In the genomic region with DNA sequence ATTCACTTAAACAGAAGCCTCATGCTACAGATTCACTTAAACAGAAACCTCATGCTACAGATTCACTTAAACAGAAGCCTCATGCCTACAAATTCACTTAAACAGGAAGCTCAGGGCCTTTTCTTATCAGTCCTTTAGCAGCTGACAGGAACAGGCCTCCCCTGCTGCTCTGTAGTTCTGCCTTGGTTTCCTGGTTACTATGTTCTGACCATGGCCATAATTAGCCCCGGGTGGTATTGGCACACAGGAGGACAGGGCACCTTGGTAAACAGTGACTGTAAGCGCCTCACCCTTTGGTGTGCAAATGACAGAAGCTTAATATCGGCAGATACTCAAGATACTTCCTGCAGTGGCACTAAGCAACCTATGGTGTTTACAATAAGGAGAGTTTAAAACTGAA, we compare ENCODE assay signal across 13 mouse cellular contexts. TPM values are rescaled to one million over a fixed set of nuclear protein-coding genes. Genes with fewer than 3 reads are reported as not detected.
DNase-seq lines count a peak whose midpoint lies in the region; ATAC-seq and TF ChIP-seq lines count a peak whose summit lies in the region.
"Had no signal": no experiment of that assay in that cellular context is flagged by ENCODE, and none has a peak within 500 bp of the region (broad histone marks: within the 10 kb centered on the region; RNA-seq: fewer than 3 reads in every experiment).

No protein-coding gene starts in this region.

- H3K9ac ChIP-seq in liver, adult 2 months (ENCODE audit: low read depth, low read length): no peak overlapping the region
- H3K9ac ChIP-seq: hindbrain, embryonic 15.5 days had no signal

- 15% methylated on average over 3 of the region's 3 CpGs for WGBS in liver, adult 2 months
- WGBS in small intestine, adult 2 months: 20% methylated on average over 3 of the region's 3 CpGs

- no peak for TF ChIP-seq POLR2A in liver, adult 2 months (IDR thresholded peaks at IDR 0.05; ENCODE audit: extremely low read depth, insufficient read depth, low read length)
- TF ChIP-seq POLR2A in small intestine, adult 2 months (IDR thresholded peaks at IDR 0.05; ENCODE audit: low read depth, low read length): no peak

- H3K36me3 ChIP-seq in liver, adult 2 months (ENCODE audit: control insufficient read depth, insufficient read depth, low read length): 0 out of 2 replicates have a peak, but pooled peaks cover 1% of the 10 kb centered on the region
- no peaks in the 10 kb centered on the region for H3K36me3 ChIP-seq in small intestine, adult 2 months (ENCODE audit: control insufficient read depth, insufficient read depth, low read length)
- H3K36me3 ChIP-seq: hindbrain, embryonic 15.5 days had no signal

- no peaks in the 10 kb centered on the region for H3K27me3 ChIP-seq in liver, adult 2 months (ENCODE audit: control insufficient read depth, insufficient read depth, low read length)
- H3K27me3 ChIP-seq in small intestine, adult 2 months (ENCODE audit: control insufficient read depth, insufficient read depth, low read length): no peaks in the 10 kb centered on the region
- H3K27me3 ChIP-seq: hindbrain, embryonic 15.5 days had no signal

- TF ChIP-seq CTCF in liver, adult 2 months (IDR thresholded peaks at IDR 0.05; ENCODE audit: low read depth, low read length): no peak
- TF ChIP-seq CTCF in small intestine, adult 2 months (IDR thresholded peaks at IDR 0.05; ENCODE audit: extremely low read depth, insufficient read length, insufficient replicate concordance, low read depth, low read length): no peak

- peak; percentile 25 for DNase-seq in liver, adult 2 months (ENCODE audit: extremely low read depth, low read depth, low spot score)
- no peak for DNase-seq in liver
- DNase-seq in gastrocnemius, postnatal 10 days: no peak
- DNase-seq in gastrocnemius, postnatal 25 days: no peak
- no peak for DNase-seq in frontal cortex, postnatal 10 days (ENCODE audit: low spot score in 2 of 2)
- DNase-seq: cerebellum, adult 11 months; right cerebral cortex, adult 18-20 months; thymus, postnatal 25 days had no signal

- no peak overlapping the region for H3K27ac ChIP-seq in liver, adult 2 months (replicated peaks; ENCODE audit: insufficient read depth, low read depth, low read length)
- peak overlapping the region; percentile 49 for H3K27ac ChIP-seq in small intestine, adult 2 months (ENCODE audit: insufficient read depth, low read depth, low read length)
- H3K27ac ChIP-seq: hindbrain, embryonic 15.5 days; limb, embryonic 10.5 days had no signal

- H3K4me1 ChIP-seq in liver, adult 2 months (ENCODE audit: control insufficient read depth, insufficient read depth, low read length): peaks cover 16% of the 10 kb centered on the region
- peaks cover 13% of the 10 kb centered on the region; the same call in 1 of the 2 replicates for H3K4me1 ChIP-seq in small intestine, adult 2 months (ENCODE audit: control insufficient read depth, insufficient read depth, insufficient read length, low read length)
- H3K4me1 ChIP-seq: limb, embryonic 10.5 days had no signal

- no peak overlapping the region for H3K4me3 ChIP-seq in liver, adult 2 months (ENCODE audit: insufficient read depth, low read depth, low read length)
- no peak overlapping the region for H3K4me3 ChIP-seq in small intestine, adult 2 months (ENCODE audit: low read depth, low read length)
- H3K4me3 ChIP-seq: hindbrain, embryonic 15.5 days; limb, embryonic 10.5 days had no signal

- ATAC-seq in activated CD4-positive, CD25-positive, alpha-beta regulatory T cell, adult 4 months: peak; percentile 65
- peak; percentile 50 for ATAC-seq in inflammation-experienced regulatory T-cells, adult 6 months

- peaks cover 6% of the 10 kb centered on the region; the same call in 1 of the 2 replicates for H3K79me2 ChIP-seq in liver, adult 2 months (ENCODE audit: control insufficient read depth, insufficient read depth, low read length)

RNA-seq across cellular contexts. Expression of gene 1110059E24Rik, which starts 48.9 kb away (rescaled TPM):
- 18.2 and 24.4 TPM in 2 replicates for total RNA-seq in liver, adult 2 months (2014; rRNA removed)
- polyA plus RNA-seq in liver, adult 2 months (2012; rRNA removed): 3.5 TPM in 2 replicates
- 10 to 100 TPM; 47.7 to 65.9 TPM for polyA plus RNA-seq in activated CD4-positive, CD25-positive, alpha-beta regulatory T cell, adult 4 months (2017; shearing (Covaris generic))
- polyA plus RNA-seq in inflammation-experienced regulatory T-cells, adult 6 months (2017; shearing (Covaris generic)): 10 to 100 TPM; 41.3 to 50.2 (median 41.6) TPM
- 0.48 and 0.86 TPM in 2 replicates for polyA plus RNA-seq in small intestine, adult 2 months (2012; rRNA removed)
- 10 to 100 TPM; 16.9 to 22.0 TPM for total RNA-seq in gastrocnemius, postnatal 10 days (2021)
- total RNA-seq in gastrocnemius, postnatal 25 days (2021): 1 to 10 TPM; 8.1 to 9.7 TPM

RNA-seq across cellular contexts. Expression of gene Abhd17b, which starts 49.1 kb away (rescaled TPM):
- 14.0 and 16.6 TPM in 2 replicates for total RNA-seq in liver, adult 2 months (2014; rRNA removed)
- polyA plus RNA-seq in liver, adult 2 months (2012; rRNA removed): 7.2 and 7.6 TPM in 2 replicates
- 10 to 100 TPM; 10.4 to 12.0 TPM for polyA plus RNA-seq in activated CD4-positive, CD25-positive, alpha-beta regulatory T cell, adult 4 months (2017; shearing (Covaris generic))
- polyA plus RNA-seq in inflammation-experienced regulatory T-cells, adult 6 months (2017; shearing (Covaris generic)): 10 to 100 TPM; 10.5 to 16.0 (median 11.3) TPM
- polyA plus RNA-seq in small intestine, adult 2 months (2012; rRNA removed): 7.5 and 15.2 TPM in 2 replicates
- 10 to 100 TPM; 30.7 to 32.2 TPM for total RNA-seq in gastrocnemius, postnatal 10 days (2021)
- 10 to 100 TPM; 18.3 to 19.3 TPM for total RNA-seq in gastrocnemius, postnatal 25 days (2021)
